Mouse (Mus musculus) spleen, adult 2 months (tissue): ENCODE measurements around the gene Angptl2. TPM values are rescaled to one million over a fixed set of nuclear protein-coding genes. Genes with fewer than 3 reads are reported as not detected.

Source experiments
- DNase-seq, 2 experiments: peaks; one replicate each; pipeline versions ENCODE4 v3.0.0 to v3.0.0-alpha.2; 2012 to 2021; ENCODE audit warnings: low spot score in 2 of 2, low read depth in 1 of 2
- H3K27ac ChIP-seq: fragments of 200-500 bp; 2 replicates; pipeline ENCODE4 v1.5.1; 2012; ENCODE audit warnings: low read length, inconsistent platforms; ENCODE audit not compliant: insufficient read depth
- H3K27me3 ChIP-seq: fragments of 200-500 bp; 2 replicates; pipeline ENCODE4 v1.6.1; 2012; ENCODE audit warnings: mild to moderate bottlenecking, moderate library complexity, low read length, inconsistent platforms; ENCODE audit not compliant: control insufficient read depth, insufficient read depth
- H3K36me3 ChIP-seq: fragments of 200-500 bp; 2 replicates; pipeline ENCODE4 v1.6.1; 2012; ENCODE audit warnings: mild to moderate bottlenecking, low read length, inconsistent platforms; ENCODE audit not compliant: control insufficient read depth, insufficient read depth
- H3K4me1 ChIP-seq: fragments of 200-500 bp; 2 replicates; pipeline ENCODE4 v1.6.1; 2011; ENCODE audit warnings: inconsistent platforms; ENCODE audit not compliant: control insufficient read depth, insufficient read depth, insufficient read length
- H3K4me3 ChIP-seq: fragments of 200-500 bp; 2 replicates; pipeline ENCODE4 v1.5.1; 2011; ENCODE audit warnings: mild to moderate bottlenecking, inconsistent platforms; ENCODE audit not compliant: insufficient read depth, insufficient read length; ENCODE audit errors: extremely low read depth
- CTCF ChIP-seq: fragments of 200-500 bp; IDR thresholded peaks from 2 replicates; pipeline ENCODE4 v1.5.1; 2011; ENCODE audit warnings: mild to moderate bottlenecking, inconsistent platforms; ENCODE audit not compliant: insufficient read depth, insufficient read length, insufficient replicate concordance; ENCODE audit errors: extremely low read depth
- POLR2A ChIP-seq: fragments of 200-500 bp; IDR thresholded peaks from 2 replicates; pipeline ENCODE4 v1.6.1; 2011; ENCODE audit warnings: low read depth, low read length, inconsistent platforms
- WGBS: fragments of 180-500 bp; shearing (Covaris S2); methylation state at CpG from one replicate; pipeline ENCODE4 v1.1.7; 2018; 5-methylcytosine and 5-hydroxymethylcytosine counted together
- polyA plus RNA-seq: library from polyadenylated mRNA; depleted of rRNA; stranded (reverse); fragments of >200 nt; gene quantifications from 2 replicates; pipeline ENCODE4 v1.2.3, GENCODE M21; 2012

The Angptl2 gene
- polyA plus RNA-seq, 1 experiment: 36.2 TPM

DNA sequence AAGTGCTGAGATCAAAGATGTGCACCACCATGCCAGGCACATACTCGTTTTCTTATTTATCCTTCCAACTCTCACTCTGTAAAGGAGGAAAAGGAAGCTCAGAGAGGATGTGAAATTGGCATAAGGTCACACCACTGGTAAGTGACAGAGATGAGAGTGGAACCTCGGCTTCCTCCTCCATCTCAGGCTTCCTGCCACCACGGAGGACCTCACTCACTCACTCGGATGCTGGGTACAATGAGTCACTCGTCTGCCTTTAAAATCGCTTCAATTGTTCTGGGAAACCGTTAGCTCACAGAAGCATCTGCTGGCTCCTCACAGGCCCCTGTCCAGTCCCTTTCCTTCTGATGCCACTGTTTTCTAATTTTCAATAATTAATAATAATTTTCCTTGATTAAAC lies 39.4 kb upstream of the Angptl2 start:
- peaks cover 7% of the 10 kb centered on the region; the same call in 1 of the 2 replicates for H3K4me1 ChIP-seq
- H3K4me3 ChIP-seq: no peak overlapping the region
- no peak overlapping the region for H3K27ac ChIP-seq
- DNase-seq: no peak
- H3K36me3 ChIP-seq: no peaks in the 10 kb centered on the region
- 5% methylated on average over 7 of the region's 7 CpGs for WGBS
- no peaks in the 10 kb centered on the region for H3K27me3 ChIP-seq
- TF ChIP-seq POLR2A: no peak
- TF ChIP-seq CTCF: no peak

DNA sequence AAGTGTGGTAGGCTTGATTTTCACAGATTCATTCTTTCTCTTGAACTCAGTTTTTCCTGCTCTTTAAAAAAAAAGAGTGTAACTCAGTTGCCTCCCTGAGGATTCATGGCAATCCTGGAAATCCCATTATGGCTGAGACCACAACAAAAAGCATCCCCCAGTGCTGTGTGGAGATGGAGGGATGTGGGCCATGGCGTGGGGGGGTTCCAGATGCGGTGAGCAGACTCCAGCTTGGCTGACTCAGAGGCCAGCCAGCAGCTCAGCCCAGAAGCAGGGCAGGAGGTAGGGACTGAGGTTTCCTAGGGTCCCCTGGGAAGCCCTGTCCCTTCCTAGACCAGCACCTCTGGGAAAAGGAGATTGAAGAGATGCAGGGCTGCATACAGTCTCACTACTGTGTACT lies 38.9 kb upstream of the Angptl2 start:
- Histone ChIP-seq H3K27me3 (no peaks in the 10 kb centered on the region), H3K36me3 (no peaks in the 10 kb centered on the region), H3K4me1 (peaks cover 7% of the 10 kb centered on the region; the same call in 1 of the 2 replicates), H3K27ac (no peak overlapping the region), H3K4me3 (no peak overlapping the region)
- WGBS: 82% methylated on average over 2 of the region's 2 CpGs
- no peak for TF ChIP-seq CTCF
- no peak for TF ChIP-seq POLR2A
- DNase-seq: no peak

- H3K36me3 ChIP-seq: no peaks in the 10 kb centered on the region
Measured at GRCm38 (mm10) chr2:33177443-33178242, 38.2 kb upstream of the Angptl2 start.

GRCm38 (mm10) chr2:33178243-33178932 lies 37.5 kb upstream of the Angptl2 start:
- Histone ChIP-seq H3K27me3 (no peaks in the 10 kb centered on the region), H3K36me3 (no peaks in the 10 kb centered on the region), H3K4me1 (peaks cover 7% of the 10 kb centered on the region; the same call in 1 of the 2 replicates), H3K27ac (no peak overlapping the region), H3K4me3 (no peak overlapping the region)
- 91% methylated on average over 11 of the region's 11 CpGs for WGBS
- TF ChIP-seq POLR2A: no peak
- no peak for TF ChIP-seq CTCF
- DNase-seq: no peak

More at GRCm38 (mm10) chr2:33177443-33178242, 38.2 kb upstream of the Angptl2 start:
- Histone ChIP-seq H3K27me3 (no peaks in the 10 kb centered on the region), H3K4me3 (no peak overlapping the region), H3K4me1 (peaks cover 7% of the 10 kb centered on the region; the same call in 1 of the 2 replicates), H3K27ac (0 out of 2 replicates have a peak overlapping the region, but pooled peaks have one; percentile 19)
- TF ChIP-seq POLR2A (no peak), CTCF (no peak)
- DNase-seq: no peak
- 81% methylated on average over 12 of the region's 12 CpGs for WGBS

GRCm38 (mm10) chr2:33179171-33179929 lies 36.5 kb upstream of the Angptl2 start:
- H3K4me1 ChIP-seq: peaks cover 7% of the 10 kb centered on the region; the same call in 1 of the 2 replicates
- no peak for DNase-seq
- H3K27me3 ChIP-seq: no peaks in the 10 kb centered on the region
- H3K27ac ChIP-seq: 0 out of 2 replicates have a peak overlapping the region, but pooled peaks have one; percentile 19
- 88% methylated on average over 14 of the region's 14 CpGs for WGBS
- TF ChIP-seq CTCF: no peak
- no peak for TF ChIP-seq POLR2A
- no peaks in the 10 kb centered on the region for H3K36me3 ChIP-seq
- H3K4me3 ChIP-seq: no peak overlapping the region

DNA sequence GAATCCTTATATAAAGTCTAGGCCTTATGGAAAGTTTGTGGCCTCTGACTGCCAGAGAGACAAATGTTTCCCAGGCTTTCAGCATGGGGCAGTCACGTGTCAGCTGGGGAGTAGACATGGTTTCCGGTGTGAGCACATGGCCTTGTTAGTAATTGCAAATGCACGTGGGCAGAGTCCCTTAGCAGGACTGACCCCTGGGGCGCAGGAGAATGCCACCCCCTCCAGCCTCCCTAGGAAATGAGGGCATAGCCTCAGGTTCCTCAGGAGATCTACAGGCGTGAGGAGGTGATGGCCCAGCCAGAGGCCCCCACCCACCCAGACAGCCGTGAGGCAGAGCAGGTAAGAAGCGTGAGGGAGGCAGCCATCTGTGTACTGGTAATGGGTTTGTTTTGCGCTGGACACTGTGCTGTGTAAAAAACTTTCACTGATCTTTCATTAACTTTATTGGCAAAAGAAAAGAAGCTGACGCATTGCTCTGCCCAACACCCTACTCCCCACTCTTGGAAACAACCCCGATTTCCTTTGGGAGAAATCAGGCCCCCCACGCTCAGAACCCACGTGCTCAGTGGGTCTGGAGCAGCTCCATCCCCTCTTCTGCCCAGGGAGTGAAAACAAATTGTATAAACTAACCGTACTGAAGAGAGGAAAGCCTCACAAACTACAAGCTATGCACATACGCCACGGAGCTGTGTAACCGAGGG lies 35.8 kb upstream of the Angptl2 start:
- H3K27me3 ChIP-seq: no peaks in the 10 kb centered on the region
- H3K4me1 ChIP-seq: peaks cover 7% of the 10 kb centered on the region; the same call in 1 of the 2 replicates
- no peak for TF ChIP-seq CTCF
- no peak for TF ChIP-seq POLR2A
- no peaks in the 10 kb centered on the region for H3K36me3 ChIP-seq
- H3K4me3 ChIP-seq: no peak overlapping the region
- no peak for DNase-seq
- peak overlapping the region; percentile 29; the same call in 1 of the 2 replicates for H3K27ac ChIP-seq
- WGBS: 83% methylated on average over 16 of the region's 16 CpGs
